29 mouse cellular contexts compared by ENCODE assay signal in the genomic region with DNA sequence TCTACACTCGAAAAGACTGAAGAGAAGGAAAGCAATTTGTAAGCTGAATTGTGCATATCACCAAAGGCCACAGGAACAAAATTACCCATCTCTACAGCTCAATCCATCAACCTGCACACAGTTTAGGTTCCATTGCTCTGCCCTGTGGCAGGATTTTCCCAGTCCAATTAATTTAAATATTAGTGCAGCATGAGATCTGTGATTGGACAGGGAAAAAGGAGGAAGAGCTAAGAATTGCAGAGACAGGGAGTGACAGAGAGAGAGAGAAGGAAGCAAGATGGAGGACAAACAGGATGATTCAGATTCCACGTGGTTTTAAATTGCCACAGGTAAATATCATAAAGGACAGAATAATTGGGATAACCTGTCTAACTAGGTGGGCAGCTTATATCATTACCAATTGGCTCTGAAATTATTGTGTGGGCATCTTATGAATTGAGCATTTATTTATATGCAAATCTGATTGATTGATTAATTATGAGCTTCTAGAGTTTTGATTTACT. TPM values are rescaled to one million over a fixed set of nuclear protein-coding genes. Genes with fewer than 3 reads are reported as not detected.
DNase-seq lines count a peak whose midpoint lies in the region; ATAC-seq and TF ChIP-seq lines count a peak whose summit lies in the region.
"Had no signal": no experiment of that assay in that cellular context is flagged by ENCODE, and none has a peak within 500 bp of the region (broad histone marks: within the 10 kb centered on the region; RNA-seq: fewer than 3 reads in every experiment).

No protein-coding gene starts in this region.

- no peak overlapping the region for H3K27ac ChIP-seq in midbrain, embryonic 15.5 days
- H3K27ac ChIP-seq in midbrain, embryonic 10.5 days (replicated peaks) = no peak overlapping the region
- H3K27ac ChIP-seq in ES-Bruce4 (ENCODE audit: insufficient read depth, low read length) = no peak overlapping the region
- H3K27ac ChIP-seq: kidney, embryonic 15.5 days; midbrain, embryonic 12.5 days; neural tube, embryonic 15.5 days; stomach, embryonic 15.5 days had no signal

- 67% methylated on average over 2 of the region's 2 CpGs for WGBS in midbrain, embryonic 15.5 days
- WGBS in midbrain, embryonic 10.5 days = 75% methylated on average over 2 of the region's 2 CpGs

- no peaks in the 10 kb centered on the region for H3K27me3 ChIP-seq in midbrain, embryonic 15.5 days (replicated peaks)
- no peaks in the 10 kb centered on the region for H3K27me3 ChIP-seq in midbrain, embryonic 10.5 days (ENCODE audit: low read depth, poor library complexity, severe bottlenecking)
- H3K27me3 ChIP-seq in ES-Bruce4 (ENCODE audit: control insufficient read depth, insufficient read depth, low read length, poor library complexity, severe bottlenecking) = no peaks in the 10 kb centered on the region
- H3K27me3 ChIP-seq: heart, embryonic 12.5 days; kidney, embryonic 15.5 days; midbrain, embryonic 12.5 days; neural tube, embryonic 15.5 days; stomach, embryonic 15.5 days had no signal

- TF ChIP-seq EP300 in ES-Bruce4 (IDR thresholded peaks at IDR 0.05; ENCODE audit: insufficient read depth, low read depth, low read length) = no peak

- intact Hi-C loops in heart, postnatal 36 days (cut with DNase I) = no loop called here

- H3K4me2 ChIP-seq in midbrain, embryonic 15.5 days = peak overlapping the region; percentile 18
- H3K4me2 ChIP-seq: heart, embryonic 12.5 days; kidney, embryonic 15.5 days; midbrain, embryonic 12.5 days; neural tube, embryonic 15.5 days; stomach, embryonic 15.5 days had no signal

- TF ChIP-seq CTCF in ES-Bruce4 (IDR thresholded peaks at IDR 0.05; ENCODE audit: low read depth, low read length) = no peak

- no peak overlapping the region for H3K9ac ChIP-seq in midbrain, embryonic 15.5 days
- peak overlapping the region; percentile 71 for H3K9ac ChIP-seq in ES-Bruce4 (ENCODE audit: low read depth, poor library complexity, severe bottlenecking)
- H3K9ac ChIP-seq: heart, embryonic 12.5 days; kidney, embryonic 15.5 days; liver, postnatal 0 days; midbrain, embryonic 12.5 days; neural tube, embryonic 15.5 days; stomach, embryonic 15.5 days had no signal

- no peak for DNase-seq in midbrain, embryonic 10.5 days (ENCODE audit: low spot score)
- peak; percentile 53 for DNase-seq in MN1 (ENCODE audit: low spot score)
- no peak for DNase-seq in heart, postnatal 36 days
- no peak for DNase-seq in lung, postnatal 36 days
- no peak for DNase-seq in cerebellum, postnatal 25 days
- DNase-seq: adrenal gland, postnatal 10 days; cerebellum, adult 18-20 months; cerebellum, postnatal 14 days; gastrocnemius, postnatal 10 days; heart, adult 18-20 months; heart, postnatal 10 days; kidney, adult 11 months; kidney, postnatal 36 days; layer of hippocampus, postnatal 36 days; liver, postnatal 0 days; right cerebral cortex, adult 18-20 months; right cerebral cortex, postnatal 4 days; thymus, postnatal 25 days had no signal

- H3K4me1 ChIP-seq in midbrain, embryonic 15.5 days = no peaks in the 10 kb centered on the region
- H3K4me1 ChIP-seq in midbrain, embryonic 10.5 days = peaks cover 4% of the 10 kb centered on the region; the same call in 1 of the 2 replicates
- H3K4me1 ChIP-seq in ES-Bruce4 (ENCODE audit: control insufficient read depth, insufficient read depth, low read length) = no peaks in the 10 kb centered on the region
- H3K4me1 ChIP-seq: midbrain, embryonic 12.5 days; neural tube, embryonic 15.5 days; stomach, embryonic 15.5 days had no signal

- no peak overlapping the region for H3K4me3 ChIP-seq in midbrain, embryonic 15.5 days
- H3K4me3 ChIP-seq in midbrain, embryonic 10.5 days = no peak overlapping the region
- H3K4me3 ChIP-seq in ES-Bruce4 (ENCODE audit: low read depth, low read length) = peak overlapping the region; percentile 59
- H3K4me3 ChIP-seq: heart, embryonic 12.5 days; kidney, embryonic 15.5 days; midbrain, embryonic 12.5 days; neural tube, embryonic 15.5 days; stomach, embryonic 15.5 days had no signal

- TF ChIP-seq POLR2A in ES-Bruce4 (IDR thresholded peaks at IDR 0.05; ENCODE audit: insufficient read depth, low read length) = no peak

- ATAC-seq in midbrain, embryonic 15.5 days (replicated peaks) = no peak
- ATAC-seq: CD4-positive, CD25-positive, alpha-beta regulatory T cell, adult 4 months; forebrain, embryonic 14.5 days; liver, postnatal 0 days; lung, postnatal 0 days had no signal

- no peaks in the 10 kb centered on the region for H3K36me3 ChIP-seq in midbrain, embryonic 15.5 days (replicated peaks)
- H3K36me3 ChIP-seq in midbrain, embryonic 10.5 days = no peaks in the 10 kb centered on the region
- H3K36me3 ChIP-seq in ES-Bruce4 (ENCODE audit: control insufficient read depth, insufficient read depth, low read length, poor library complexity, severe bottlenecking) = peaks cover 19% of the 10 kb centered on the region
- H3K36me3 ChIP-seq: heart, embryonic 12.5 days; kidney, embryonic 15.5 days; midbrain, embryonic 12.5 days; neural tube, embryonic 15.5 days; stomach, embryonic 15.5 days had no signal

- H3K9me3 ChIP-seq in midbrain, embryonic 15.5 days = no peaks in the 10 kb centered on the region
- H3K9me3 ChIP-seq in midbrain, embryonic 10.5 days (replicated peaks) = no peaks in the 10 kb centered on the region
- H3K9me3 ChIP-seq in ES-Bruce4 (replicated peaks; ENCODE audit: control insufficient read depth, insufficient read depth, low read length, poor library complexity, severe bottlenecking) = no peaks in the 10 kb centered on the region
- H3K9me3 ChIP-seq: heart, embryonic 12.5 days; kidney, embryonic 15.5 days; midbrain, embryonic 12.5 days; neural tube, embryonic 15.5 days; stomach, embryonic 15.5 days had no signal

RNA-seq across cellular contexts. Expression of gene Zyg11a, which starts 25.0 kb away (rescaled TPM):
- polyA plus RNA-seq in midbrain, embryonic 15.5 days (2015; fragmentation: Nextera tagmentation; extraction: Ambion mirVana) = 0.09 TPM in 1 of 2 replicates, not detected in the other
- polyA plus RNA-seq in midbrain, embryonic 10.5 days (2016; fragmentation: Nextera tagmentation; extraction: Ambion mirVana) = 0.05 TPM in 1 of 2 replicates, not detected in the other
- 22.3 and 23.2 TPM in 2 replicates for polyA plus RNA-seq in ES-Bruce4 (2011; ENCODE audit: insufficient read depth, insufficient read length, low read depth, missing spikeins)
- under 1 TPM in 1 of 2 experiments, not detected in 1; 0.14 TPM for total RNA-seq in heart, postnatal 36 days (2021)
- total RNA-seq: heart, postnatal 10 days; layer of hippocampus, adult 8-10 months; layer of hippocampus, postnatal 36 days had no signal
- polyA plus RNA-seq: CD4-positive, CD25-positive, alpha-beta regulatory T cell, adult 4 months; forebrain, embryonic 14.5 days; heart, embryonic 12.5 days; lung, postnatal 0 days had no signal

RNA-seq across cellular contexts. Expression of gene Echdc2, which starts 27.6 kb away (rescaled TPM):
- 7.2 and 9.6 TPM in 2 replicates for polyA plus RNA-seq in midbrain, embryonic 15.5 days (2015; fragmentation: Nextera tagmentation; extraction: Ambion mirVana)
- 16.4 and 18.3 TPM in 2 replicates for polyA plus RNA-seq in midbrain, embryonic 10.5 days (2016; fragmentation: Nextera tagmentation; extraction: Ambion mirVana)
- 51.1 and 52.8 TPM in 2 replicates for polyA plus RNA-seq in ES-Bruce4 (2011; ENCODE audit: insufficient read depth, insufficient read length, low read depth, missing spikeins)
- total RNA-seq in heart, postnatal 36 days (2021) = 10 to 100 TPM; 30.6 to 33.2 TPM

RNA-seq across cellular contexts. Expression of gene Scp2, which starts 48.1 kb away (rescaled TPM):
- polyA plus RNA-seq in midbrain, embryonic 15.5 days (2015; fragmentation: Nextera tagmentation; extraction: Ambion mirVana) = 189 and 198 TPM in 2 replicates
- 200 and 214 TPM in 2 replicates for polyA plus RNA-seq in midbrain, embryonic 10.5 days (2016; fragmentation: Nextera tagmentation; extraction: Ambion mirVana)
- polyA plus RNA-seq in ES-Bruce4 (2011; ENCODE audit: insufficient read depth, insufficient read length, low read depth, missing spikeins) = 54.4 and 62.8 TPM in 2 replicates
- total RNA-seq in heart, postnatal 36 days (2021) = 100 to 1,000 TPM; 307 to 334 TPM

Comparison
In these comparisons a context has a peak if more than half of its experiments do, and no peak if none do; other contexts are left out.
1. RNA of gene Zyg11a, which starts 25.0 kb away (polyA plus RNA-seq): 22.3 to 23.2 TPM in ES-Bruce4; 0.05 TPM in midbrain, embryonic 10.5 days and 0.09 TPM in midbrain, embryonic 15.5 days; every median in the first group is over 10 times any median in the second.